Comparison of ENCODE assay signal across 17 mouse cellular contexts in genomic region chr5:60516416-60516815, GRCm38 (mm10).
"Had no signal": no experiment of that assay in that cellular context is flagged by ENCODE, and none has a peak within 500 bp of the region (broad histone marks: within the 10 kb centered on the region; RNA-seq: fewer than 3 reads in every experiment).

No protein-coding gene starts in this region.

- DNase-seq: kidney, postnatal 10 days; kidney, postnatal 4 days; liver; liver, embryonic 13.5 days; liver, postnatal 0 days; lung, postnatal 14 days; right cerebral cortex, postnatal 14 days; thymus, adult 2 months; thymus, postnatal 25 days had no signal

- H3K4me3 ChIP-seq: left cerebral cortex, adult 2 months; limb, embryonic 12.5 days; liver, embryonic 13.5 days; lung, embryonic 15.5 days; megakaryocyte, embryonic 14.5 days; midbrain, embryonic 15.5 days; neural tube, embryonic 12.5 days; stomach, embryonic 15.5 days had no signal

- H3K27ac ChIP-seq: left cerebral cortex, adult 2 months; limb, embryonic 12.5 days; liver, embryonic 13.5 days; lung, embryonic 15.5 days; macrophage; midbrain, embryonic 15.5 days; neural tube, embryonic 12.5 days; stomach, embryonic 15.5 days had no signal
